Mouse (Mus musculus) ovary, postnatal 36 days (tissue): ENCODE data around the gene Prpf19.

Experiments
- DNase-seq: peaks from one replicate; pipeline ENCODE4 v3.0.0; 2022; ENCODE audit warnings: low spot score, mixed read lengths

The Prpf19 gene

GRCm38 (mm10) chr19:10895708-10896107, 677 bp downstream of the Prpf19 start:
- DNase-seq = no peak

- no peak for DNase-seq
These were observed 1.8 kb downstream of the Prpf19 start for GRCm38 (mm10) chr19:10896849-10897248.

GRCm38 (mm10) chr19:10897491-10897890, 2.5 kb downstream of the Prpf19 start:
- DNase-seq = no peak

GRCm38 (mm10) chr19:10900315-10900714, 5.3 kb downstream of the Prpf19 start:
- DNase-seq = no peak

- no peak for DNase-seq
These were observed 6.0 kb downstream of the Prpf19 start for GRCm38 (mm10) chr19:10901046-10901445.

GRCm38 (mm10) chr19:10904512-10904911, 9.5 kb downstream of the Prpf19 start:
- no peak for DNase-seq

GRCm38 (mm10) chr19:10904927-10905727, 10.1 kb downstream of the Prpf19 start:
- DNase-seq = peak; percentile 55

- DNase-seq = no peak
These were observed 10.6 kb downstream of the Prpf19 start for GRCm38 (mm10) chr19:10905728-10906000.

GRCm38 (mm10) chr19:10907891-10908290, 12.9 kb downstream of the Prpf19 start:
- peak; percentile 60 for DNase-seq

GRCm38 (mm10) chr19:10909087-10909721, 14.2 kb downstream of the Prpf19 start:
- DNase-seq = no peak

- no peak for DNase-seq
These were observed 19.3 kb downstream of the Prpf19 start for GRCm38 (mm10) chr19:10914291-10914690.

- DNase-seq = no peak
These were observed 19.8 kb downstream of the Prpf19 start for GRCm38 (mm10) chr19:10914870-10915269.

GRCm38 (mm10) chr19:10916506-10916905, 21.5 kb downstream of the Prpf19 start:
- DNase-seq = no peak

- DNase-seq = no peak
These were observed 23.4 kb downstream of the Prpf19 start for GRCm38 (mm10) chr19:10918321-10918991.

- no peak for DNase-seq
These were observed 25.5 kb downstream of the Prpf19 start, which contains the start of gene Zp1 for GRCm38 (mm10) chr19:10920532-10920931. TSS of gene Zp1 (minus strand) at chr19:10920632.

GRCm38 (mm10) chr19:10921058-10921457, 26.0 kb downstream of the Prpf19 start:
- DNase-seq = no peak

GRCm38 (mm10) chr19:10924220-10924619, 29.2 kb downstream of the Prpf19 start:
- no peak for DNase-seq

- DNase-seq = no peak
These were observed 31.1 kb downstream of the Prpf19 start for GRCm38 (mm10) chr19:10926123-10926621.

- DNase-seq = no peak
These were observed 31.6 kb downstream of the Prpf19 start for GRCm38 (mm10) chr19:10926666-10927065.

- no peak for DNase-seq
These were observed 35.6 kb downstream of the Prpf19 start for GRCm38 (mm10) chr19:10930641-10931040.

- DNase-seq = no peak
These were observed 40.0 kb downstream of the Prpf19 start for GRCm38 (mm10) chr19:10935029-10935428.

GRCm38 (mm10) chr19:10936077-10936476, 41.0 kb downstream of the Prpf19 start:
- no peak for DNase-seq

GRCm38 (mm10) chr19:10937110-10937563, 42.1 kb downstream of the Prpf19 start, which contains the start of gene Ptgdr2:
TSS of gene Ptgdr2 (plus strand) at chr19:10937160.
- no peak for DNase-seq
